Mouse (Mus musculus) heart, postnatal 10 days (tissue): ENCODE data around the gene Sncb. TPM values are rescaled to one million over a fixed set of nuclear protein-coding genes. Genes with fewer than 3 reads are reported as not detected.

Experiments used
- DNase-seq, 2 experiments: peaks; one replicate each; pipeline ENCODE4 v3.0.0; 2021
- intact Hi-C: fragments of 180-260 bp; cut with DNase I; formaldehyde crosslinking; loops from one replicate; pipeline ENCODE4 v1.15.1; 2025
- total RNA-seq, 2 experiments: library from RNA; stranded (reverse); gene quantifications; 2 replicates each; pipeline ENCODE4 v1.2.3; 2021

Gene Sncb
- total RNA-seq, 2 experiments from 2014 or later, result not detected

DNA sequence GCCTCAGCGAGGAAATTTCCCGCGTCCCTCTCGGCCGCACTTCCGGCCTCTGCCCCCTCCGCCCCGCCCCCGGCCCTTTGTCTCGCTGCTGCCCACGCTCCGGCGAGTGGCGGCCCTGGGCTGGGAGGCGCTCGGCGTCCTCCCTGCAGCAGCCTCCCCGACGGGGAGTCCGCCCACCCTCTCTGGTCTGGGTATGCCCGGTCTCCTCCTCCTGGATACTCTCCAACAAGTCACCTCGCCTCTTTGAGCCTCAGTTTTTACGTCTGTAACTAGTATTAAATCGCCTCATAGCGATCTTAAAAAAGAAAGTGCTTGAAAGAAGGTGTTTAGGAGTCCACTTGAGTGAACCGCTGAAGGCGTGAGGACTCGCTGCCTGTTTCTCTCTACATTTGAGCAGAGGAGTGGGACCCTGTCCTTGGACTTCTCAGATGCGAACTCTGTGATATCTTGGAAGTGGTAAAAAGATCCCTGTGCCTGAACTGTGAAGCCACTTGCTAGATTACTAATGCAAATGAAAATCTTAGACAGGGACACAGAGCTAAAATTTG is 16.5 kb downstream of the Sncb start, which contains the start of gene Gprin1:
Gene Gprin1 (minus strand): TSS at position 11 of the 548 bp plus-strand sequence.
- DNase-seq, result no peak
- intact Hi-C loops, result no loop called here

DNA sequence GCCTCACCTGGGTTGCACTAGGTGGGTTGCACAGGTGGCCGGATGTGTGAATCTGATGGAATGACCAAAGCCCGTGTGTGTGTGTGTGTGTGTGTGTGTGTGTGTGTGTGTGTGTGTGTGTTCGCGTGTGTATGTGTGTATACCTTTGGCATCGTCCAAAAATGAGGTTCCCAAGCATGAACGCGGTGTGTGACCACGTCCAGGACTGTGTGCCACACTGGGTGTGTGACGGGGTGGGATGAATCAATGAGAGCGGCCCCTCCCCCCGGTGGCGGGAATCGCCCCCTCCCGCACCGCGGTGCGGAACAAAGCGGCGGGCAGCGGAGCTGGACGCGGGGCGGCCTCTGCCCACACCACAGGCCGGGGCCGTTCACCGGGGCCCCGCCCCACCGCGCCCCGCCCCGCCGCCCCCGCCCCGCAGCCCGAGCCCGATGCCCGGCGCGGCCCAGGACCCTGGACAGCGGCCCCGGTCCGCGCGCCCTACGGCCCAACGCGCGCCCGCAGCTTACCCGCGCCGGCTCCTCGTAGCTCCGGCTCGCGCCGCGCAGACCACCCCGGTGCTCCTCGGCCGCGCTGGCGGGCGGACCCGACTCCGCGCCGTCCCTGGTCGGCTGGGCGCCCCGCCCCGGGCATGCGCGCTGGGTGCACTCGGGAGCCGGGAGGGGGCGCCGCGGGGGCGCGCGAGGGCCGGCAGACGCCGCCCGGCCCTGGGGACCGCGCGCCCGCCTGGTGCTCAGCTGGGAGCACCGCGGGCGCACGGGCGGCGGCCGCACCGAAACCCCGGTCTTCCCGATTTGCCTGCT is 17.1 kb downstream of the Sncb start:
- intact Hi-C loops, result no loop called here
- DNase-seq, result peak; percentile 16 to 43

DNA sequence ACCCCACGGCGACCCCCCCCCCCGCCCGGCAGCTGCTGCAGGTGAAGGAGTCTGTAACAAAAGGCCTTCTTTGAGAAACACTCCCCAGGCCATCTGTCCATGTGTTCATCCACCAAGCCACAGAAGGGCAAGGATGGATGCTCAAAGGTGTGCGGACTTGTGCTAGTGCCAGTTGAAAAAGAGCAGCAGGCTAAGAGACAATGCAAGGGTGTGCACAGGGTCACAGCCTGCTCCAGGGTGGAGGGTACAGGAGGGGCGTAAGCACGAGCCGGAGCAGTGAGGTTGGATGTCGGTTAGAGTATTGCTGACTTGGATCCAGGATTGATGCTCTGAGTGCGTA is 17.7 kb downstream of the Sncb start:
- intact Hi-C loops, result no loop called here
- no peak for DNase-seq

DNA sequence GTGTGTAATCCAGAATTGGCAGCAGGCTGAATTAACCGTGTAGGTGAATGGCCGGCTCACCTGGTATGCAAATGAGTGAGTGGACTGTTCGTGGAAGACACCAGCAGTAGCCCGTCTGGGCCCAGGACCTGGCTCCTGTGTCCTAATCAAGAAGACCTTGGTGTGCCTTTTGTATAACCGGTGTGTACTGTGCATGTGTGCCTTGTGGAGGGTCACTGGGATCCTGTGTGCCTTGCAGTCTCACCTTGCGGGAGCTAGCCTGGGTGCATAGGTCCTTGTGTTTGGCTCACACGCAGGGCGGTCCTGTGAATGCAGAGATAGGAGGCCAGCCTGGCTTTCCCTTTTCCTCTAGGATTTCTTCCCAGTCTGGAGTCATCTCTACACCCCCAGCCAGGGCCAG is 18.2 kb downstream of the Sncb start:
- DNase-seq, result no peak
- intact Hi-C loops, result no loop called here

DNA sequence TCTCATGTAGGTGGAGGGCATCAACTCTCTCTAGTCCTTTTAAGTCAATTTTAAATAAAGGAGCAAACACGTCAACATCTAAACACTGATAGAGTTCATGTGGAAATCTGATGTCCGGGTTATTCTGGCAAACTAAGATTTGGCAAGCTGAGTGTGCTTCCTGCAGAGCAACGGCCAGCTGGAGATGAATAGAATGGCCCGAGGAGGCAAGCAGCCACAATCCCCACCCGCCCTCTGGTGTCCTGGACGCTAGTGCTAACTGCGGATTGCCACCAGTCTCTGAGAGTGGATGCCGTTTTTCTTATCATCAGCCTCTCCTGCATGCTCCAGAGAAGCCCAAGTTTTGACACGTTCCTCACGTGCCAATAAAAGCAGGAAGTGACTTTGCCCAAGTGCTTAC is 19.5 kb downstream of the Sncb start:
- no peak for DNase-seq
- intact Hi-C loops, result no loop called here

DNA sequence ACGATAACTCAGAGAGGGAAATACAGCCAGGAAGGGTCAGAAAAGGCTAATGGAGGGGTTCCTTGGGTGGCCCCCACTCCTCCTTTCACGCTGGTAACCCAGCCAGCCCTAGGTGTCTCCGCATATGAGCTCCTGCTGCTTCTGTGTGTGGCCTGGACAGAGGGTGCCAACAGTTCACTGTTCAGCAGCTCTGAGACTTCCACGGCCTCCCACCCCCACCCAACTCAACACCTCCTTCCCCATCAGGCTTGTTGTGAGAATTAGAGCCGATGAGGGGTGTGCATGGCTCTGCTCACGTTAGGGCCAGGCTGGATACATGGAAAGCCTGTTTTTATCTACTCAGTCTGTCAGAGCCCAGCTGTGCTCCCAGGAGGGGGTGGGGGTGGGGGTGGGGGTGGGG is 20.3 kb downstream of the Sncb start:
- DNase-seq, result no peak
- intact Hi-C loops, result no loop called here

DNA sequence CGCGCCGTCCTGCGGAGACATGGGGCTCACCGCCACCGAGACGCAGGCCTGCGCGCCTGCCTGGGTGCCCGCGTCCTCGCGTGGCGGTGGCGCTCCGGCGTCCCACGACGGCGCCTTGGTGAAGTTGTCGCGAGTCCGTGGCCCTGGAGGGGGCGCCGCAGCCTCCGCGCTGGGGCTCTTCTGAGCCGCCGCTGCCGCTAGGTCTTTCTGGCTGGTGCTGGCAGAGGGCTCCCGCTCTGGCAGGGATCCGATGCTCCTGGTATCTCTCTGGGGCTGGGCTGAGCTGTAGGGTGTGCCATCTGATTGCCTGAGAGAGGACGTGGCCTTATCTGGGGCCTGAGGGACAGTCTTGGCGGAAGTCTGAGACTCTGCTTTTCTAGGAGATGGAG is 28.2 kb downstream of the Sncb start:
- intact Hi-C loops, result no loop called here
- peak in 1 of 2 experiments; percentile 3 for DNase-seq

DNA sequence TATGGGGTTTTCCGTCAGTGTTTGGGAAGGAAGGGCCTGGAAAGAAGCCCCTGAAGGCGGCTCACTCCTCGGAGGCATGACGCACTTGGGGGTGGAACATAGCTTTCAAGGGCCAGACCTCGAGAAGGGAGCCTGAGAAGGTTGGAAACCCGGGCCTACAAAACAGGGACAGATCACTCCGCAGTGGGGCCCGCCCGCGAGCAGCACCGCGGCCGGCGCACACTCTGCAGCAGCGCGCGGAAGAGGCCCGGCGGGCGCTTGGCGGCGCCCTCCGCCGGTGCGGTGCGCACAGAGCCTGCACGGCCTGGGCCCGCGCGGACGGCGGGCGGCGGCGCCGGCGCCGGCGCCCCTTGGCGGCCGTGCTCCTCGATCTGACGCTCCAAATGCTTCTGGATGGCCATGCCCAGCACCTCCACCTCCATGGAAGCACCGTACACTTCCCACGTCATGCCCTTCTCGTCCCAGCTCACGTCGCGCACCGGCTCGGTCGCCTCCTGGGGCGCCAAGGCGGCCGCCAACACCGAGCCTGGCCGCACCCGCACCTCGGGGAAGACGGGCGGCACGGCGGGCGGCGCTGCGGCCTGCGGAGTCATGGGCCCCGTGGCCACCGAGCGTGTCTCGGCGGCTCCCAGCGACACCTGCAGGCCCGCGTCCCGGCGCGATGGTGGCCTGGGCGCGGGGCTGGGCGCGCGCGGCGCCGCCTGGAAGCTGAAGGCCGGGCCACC is 28.7 kb downstream of the Sncb start:
- DNase-seq, result peak; percentile 20 to 22
- intact Hi-C loops, result no loop called here

DNA sequence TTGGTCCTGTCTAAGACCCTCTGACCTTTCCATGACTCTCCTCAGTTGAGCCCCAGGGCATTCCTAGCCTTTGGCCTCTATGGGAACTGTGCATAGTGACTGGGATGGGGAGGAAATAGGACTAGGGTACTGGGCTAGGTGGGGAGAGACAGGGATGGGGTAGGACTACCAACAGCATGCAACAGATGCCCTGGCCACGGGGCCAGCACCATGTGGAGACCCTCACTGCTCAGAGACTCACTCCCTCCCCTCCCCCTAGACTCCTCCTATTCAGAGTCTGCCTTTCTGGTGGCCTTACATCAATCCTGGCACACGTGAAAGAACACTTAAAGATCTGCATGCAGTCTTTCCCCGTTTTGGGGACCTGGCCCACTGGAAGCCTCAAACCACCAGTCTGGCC is 29.5 kb downstream of the Sncb start:
- intact Hi-C loops, result no loop called here
- DNase-seq, result no peak

DNA sequence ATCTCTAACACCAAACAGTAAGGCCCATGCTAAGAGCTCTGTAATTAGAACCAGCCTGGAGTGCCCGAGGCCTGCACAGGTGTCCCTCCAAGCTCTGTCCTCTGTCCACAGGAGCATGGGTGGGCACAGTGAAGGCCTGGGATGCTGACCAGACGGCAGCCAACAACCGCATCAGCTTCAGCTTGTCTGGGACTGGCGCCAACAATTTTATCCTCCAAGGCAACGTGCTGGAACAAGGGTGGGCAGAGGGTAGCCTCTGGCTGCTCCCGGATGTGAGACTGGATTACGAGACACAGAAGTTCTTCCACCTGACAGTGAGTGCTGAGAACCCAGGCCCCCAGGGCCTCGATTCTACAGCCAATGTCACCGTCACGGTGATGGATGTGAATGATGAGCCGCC is 40.3 kb downstream of the Sncb start:
- DNase-seq, result no peak
- intact Hi-C loops, result no loop called here

DNA sequence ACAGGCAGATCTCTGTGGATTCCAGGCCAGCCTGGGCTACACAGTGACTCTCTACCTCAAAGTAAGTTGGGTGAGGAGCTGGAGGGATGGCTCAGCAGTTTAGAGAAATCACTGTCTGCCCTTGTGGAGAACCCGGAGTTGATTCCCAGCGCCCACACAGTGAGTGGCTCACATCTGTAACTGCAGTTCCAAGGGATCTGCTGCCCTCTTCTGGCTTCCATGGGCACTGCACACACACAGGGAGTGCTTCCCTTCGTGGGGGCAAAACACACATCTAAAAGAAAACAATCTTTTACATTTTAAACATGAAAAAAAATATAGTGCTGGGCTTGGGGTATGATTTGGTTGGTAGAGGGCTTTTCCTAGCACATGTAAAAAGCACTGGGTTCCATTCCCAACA is 43.3 kb downstream of the Sncb start:
- intact Hi-C loops, result no loop called here
- DNase-seq, result no peak

DNA sequence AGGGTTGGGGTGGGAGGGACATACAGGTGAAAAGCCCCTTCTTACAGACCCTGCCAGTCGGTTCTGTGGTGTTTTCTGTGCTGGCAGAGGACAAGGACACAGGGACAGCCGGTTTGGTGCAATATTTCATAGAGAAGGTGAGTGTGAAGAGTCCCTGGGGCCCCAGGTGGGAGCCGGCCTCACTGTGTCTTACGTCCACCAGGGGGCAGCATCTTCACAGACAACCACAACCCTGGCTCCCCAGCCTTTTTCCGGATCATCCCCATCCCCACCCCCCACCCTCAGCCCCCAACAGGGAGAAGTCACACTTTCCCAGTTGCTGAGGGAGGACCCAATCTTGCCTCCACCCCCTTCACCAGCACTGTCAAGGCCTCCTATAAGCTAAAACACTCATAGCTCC is 49.5 kb downstream of the Sncb start:
- peak; percentile 29 to 57 for DNase-seq
- intact Hi-C loops, result loop anchor here (10.0 kb wide), 1 partner anchor 48 kb away; the partner anchor contains the start of gene Sncb

DNA sequence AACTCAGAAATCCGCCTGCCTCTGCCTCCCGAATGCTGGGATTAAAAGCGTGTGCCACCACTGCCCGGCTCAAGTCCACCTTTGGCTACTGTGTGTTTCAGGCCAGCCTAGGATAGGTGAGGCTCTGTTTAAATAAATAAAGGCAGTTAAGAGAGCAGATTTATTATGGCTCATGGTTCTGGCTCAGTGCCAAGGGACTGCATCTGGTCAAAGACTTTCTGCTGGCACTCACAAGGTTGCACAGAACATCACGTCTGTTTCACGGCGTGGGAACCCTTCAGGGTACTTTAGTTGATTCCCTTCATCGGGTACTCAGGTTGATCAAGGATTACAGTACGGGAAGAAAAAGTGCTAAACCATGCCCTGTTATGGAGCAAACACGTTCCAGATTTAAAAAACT is 51.4 kb downstream of the Sncb start:
- no peak for DNase-seq
- intact Hi-C loops, result loop anchor here (10.0 kb wide), 1 partner anchor 50 kb away; the partner anchor contains the start of gene Sncb

DNA sequence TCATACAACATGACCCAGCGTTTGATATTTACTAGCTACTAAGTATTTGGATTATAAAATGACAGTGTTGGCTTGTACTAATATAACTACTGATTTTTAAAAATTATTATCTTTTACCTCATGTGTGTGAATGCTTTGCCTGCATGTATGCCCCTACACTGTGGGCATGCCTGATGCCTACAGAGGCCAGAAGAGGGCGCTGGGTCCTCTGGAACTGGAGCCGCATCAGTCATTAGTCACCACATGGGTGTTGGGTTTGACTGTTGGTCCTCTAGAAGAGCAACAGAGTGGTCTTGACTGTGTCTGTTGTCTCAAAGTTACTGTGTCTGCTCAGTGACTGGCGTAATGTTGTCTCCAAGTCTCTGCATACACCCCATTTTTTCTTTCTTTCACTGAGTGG is 52.0 kb downstream of the Sncb start:
- intact Hi-C loops, result loop anchor here (10.0 kb wide), 1 partner anchor 50 kb away; the partner anchor contains the start of gene Sncb

DNA sequence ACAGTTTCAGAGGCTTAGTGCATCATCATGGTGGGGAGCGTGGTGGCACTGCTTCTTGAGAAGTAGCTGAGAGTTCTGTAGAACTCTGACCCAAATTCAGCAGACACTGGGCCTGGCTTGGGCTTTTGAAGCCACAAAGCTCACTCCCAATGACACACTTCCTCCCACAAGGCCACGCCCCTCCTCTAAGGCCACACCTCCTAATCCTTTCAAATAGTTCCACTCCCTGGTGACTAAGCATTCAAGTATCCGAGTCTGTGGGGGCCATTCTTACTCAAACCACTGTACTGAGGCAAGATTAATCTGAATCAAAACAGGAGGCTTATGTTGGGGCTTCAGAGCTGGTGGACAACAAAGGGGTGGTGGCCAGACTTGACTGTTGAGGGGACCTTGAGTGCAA is 55.5 kb downstream of the Sncb start:
- no peak for DNase-seq
- intact Hi-C loops, result loop anchor here (10.0 kb wide), 1 partner anchor 54 kb away; the partner anchor contains the start of gene Sncb

More for the DNA sequence above, 52.0 kb downstream of the Sncb start:
- no peak for DNase-seq

Other genes with a start within 250 kb of the Sncb start
- gene 4833439L19Rik, start 201.2 kb downstream of the Sncb start, total RNA-seq, result 100 to 1,000 TPM in 1 of 2 experiments, 10 to 100 TPM in 1; 99.0 to 105 TPM
- gene Arl10, start 191.6 kb downstream of the Sncb start, total RNA-seq, result 10 to 100 TPM in 1 of 2 experiments, 1 to 10 TPM in 1; 9.6 to 11.3 TPM
- gene Nop16, start 176.5 kb downstream of the Sncb start, total RNA-seq, result 10 to 100 TPM; 17.0 to 20.0 TPM
- 100 to 1,000 TPM; 236 to 244 TPM for gene Higd2a, start 176.4 kb downstream of the Sncb start, total RNA-seq
- gene Cltb, start 155.3 kb downstream of the Sncb start, total RNA-seq, result 100 to 1,000 TPM in 1 of 2 experiments, 10 to 100 TPM in 1; 99.4 to 103 TPM
- 10 to 100 TPM; 30.9 to 33.1 TPM for gene Faf2, start 144.8 kb downstream of the Sncb start, total RNA-seq
- gene Rnf44, start 72.7 kb downstream of the Sncb start, total RNA-seq, result 10 to 100 TPM; 61.2 to 62.2 TPM
- gene Cdhr2, start 65.1 kb downstream of the Sncb start, total RNA-seq, result not detected
- under 1 TPM; 0.05 to 0.10 TPM for gene Gprin1, start 16.7 kb downstream of the Sncb start, total RNA-seq
- not detected for gene Eif4e1b, start 17.4 kb upstream of the Sncb start, total RNA-seq
- gene Tspan17, start 22.8 kb upstream of the Sncb start, total RNA-seq, result 10 to 100 TPM in 1 of 2 experiments, 1 to 10 TPM in 1; 10.0 to 14.3 TPM
- gene Unc5a, start 182.8 kb upstream of the Sncb start, total RNA-seq, result 1 to 10 TPM; 1.0 to 1.6 TPM